Mouse (Mus musculus) adrenal gland, postnatal 25 days (tissue): Measurements from ENCODE around the gene Atp2c1. TPM values are rescaled to one million over a fixed set of nuclear protein-coding genes. Genes with fewer than 3 reads are reported as not detected.

Source experiments
- DNase-seq: peaks from one replicate; pipeline ENCODE4 v3.0.0; 2021; ENCODE audit warnings: mixed read lengths
- total RNA-seq: library from RNA; stranded (reverse); gene quantifications from 2 replicates; pipeline ENCODE4 v1.2.3, GENCODE M21; 2021

The Atp2c1 gene
- total RNA-seq, 1 experiment from 2014 or later: 71.8 TPM

GRCm38 (mm10) chr9:105488363-105488762 is 38.8 kb downstream of the Atp2c1 start:
- DNase-seq: no peak

- DNase-seq: peak; percentile 18
Observed at GRCm38 (mm10) chr9:105484338-105485084, 42.6 kb downstream of the Atp2c1 start.

GRCm38 (mm10) chr9:105483880-105484279 is 43.2 kb downstream of the Atp2c1 start:
- no peak for DNase-seq

- no peak for DNase-seq
Observed at GRCm38 (mm10) chr9:105482715-105483510, 44.2 kb downstream of the Atp2c1 start.

- DNase-seq: peak; percentile 61
Observed at GRCm38 (mm10) chr9:105482070-105482469, 45.0 kb downstream of the Atp2c1 start.

GRCm38 (mm10) chr9:105476134-105476533 is 51.0 kb downstream of the Atp2c1 start:
- DNase-seq: no peak

- DNase-seq: no peak
Observed at GRCm38 (mm10) chr9:105474910-105475309, 52.2 kb downstream of the Atp2c1 start.

GRCm38 (mm10) chr9:105467787-105468186 is 59.3 kb downstream of the Atp2c1 start:
- DNase-seq: no peak

- DNase-seq: no peak
Observed at GRCm38 (mm10) chr9:105461496-105461895, 65.6 kb downstream of the Atp2c1 start.

GRCm38 (mm10) chr9:105459032-105459431 is 68.1 kb downstream of the Atp2c1 start:
- peak; percentile 13 for DNase-seq

GRCm38 (mm10) chr9:105408549-105408948 is 118.6 kb downstream of the Atp2c1 start:
- DNase-seq: no peak

GRCm38 (mm10) chr9:105395218-105395627 is 131.9 kb downstream of the Atp2c1 start, which contains the start of the genes Aste1 and Nek11:
Gene Aste1, plus strand, starts transcription at chr9:105395392.
Gene Nek11, minus strand, starts transcription at chr9:105395524.
- DNase-seq: peak; percentile 96

- DNase-seq: no peak
Observed at GRCm38 (mm10) chr9:105394720-105395119, 132.4 kb downstream of the Atp2c1 start.

GRCm38 (mm10) chr9:105390616-105391015 is 136.5 kb downstream of the Atp2c1 start:
- no peak for DNase-seq

GRCm38 (mm10) chr9:105389289-105389688 is 137.8 kb downstream of the Atp2c1 start:
- DNase-seq: peak; percentile 74

- DNase-seq: no peak
Observed at GRCm38 (mm10) chr9:105387403-105387802, 139.7 kb downstream of the Atp2c1 start.

- DNase-seq: no peak
Observed at GRCm38 (mm10) chr9:105379533-105380145, 147.5 kb downstream of the Atp2c1 start.

- no peak for DNase-seq
Observed at GRCm38 (mm10) chr9:105377622-105378021, 149.5 kb downstream of the Atp2c1 start.

GRCm38 (mm10) chr9:105376954-105377530 is 150.1 kb downstream of the Atp2c1 start:
- DNase-seq: no peak

GRCm38 (mm10) chr9:105376411-105376810 is 150.7 kb downstream of the Atp2c1 start:
- DNase-seq: no peak

GRCm38 (mm10) chr9:105374361-105374760 is 152.8 kb downstream of the Atp2c1 start:
- no peak for DNase-seq

GRCm38 (mm10) chr9:105368605-105369004 is 158.5 kb downstream of the Atp2c1 start:
- DNase-seq: no peak
